Mouse (Mus musculus): Measurements from ENCODE around the gene Cckbr. TPM values are rescaled to one million over a fixed set of nuclear protein-coding genes. Genes with fewer than 3 reads are reported as not detected.

Cckbr gene
- total RNA-seq, 2 experiments from 2014 or later: 6.2 to 6.5 TPM

- DNase-seq (ENCODE audit: low spot score in 2 of 2): peak; percentile 31 to 61
- peak; percentile 98 for TF ChIP-seq CTCF (conservative IDR thresholded peaks at IDR 0.05)
- Histone ChIP-seq H3K27ac (no peak overlapping the region), H3K4me3 (no peak overlapping the region)
These were observed 89.6 kb downstream of the Cckbr start for GRCm38 (mm10) chr7:105515178-105515577.

GRCm38 (mm10) chr7:105516669-105517360 lies 91.3 kb downstream of the Cckbr start:
- no peak for DNase-seq (ENCODE audit: low spot score in 2 of 2)
- TF ChIP-seq CTCF (conservative IDR thresholded peaks at IDR 0.05): no peak
- H3K27ac ChIP-seq: no peak overlapping the region
- H3K4me3 ChIP-seq: no peak overlapping the region

GRCm38 (mm10) chr7:105519336-105519735 lies 93.8 kb downstream of the Cckbr start:
- TF ChIP-seq CTCF (conservative IDR thresholded peaks at IDR 0.05): no peak
- no peak overlapping the region for H3K27ac ChIP-seq
- DNase-seq (ENCODE audit: low spot score in 2 of 2): peak; percentile 29 to 51
- H3K4me3 ChIP-seq: no peak overlapping the region

- Histone ChIP-seq H3K4me3 (no peak overlapping the region), H3K27ac (no peak overlapping the region)
- DNase-seq (ENCODE audit: low spot score in 2 of 2): no peak
- no peak for TF ChIP-seq CTCF (conservative IDR thresholded peaks at IDR 0.05)
These were observed 94.2 kb downstream of the Cckbr start for GRCm38 (mm10) chr7:105519771-105520170.

- Histone ChIP-seq H3K4me3 (no peak overlapping the region), H3K27ac (no peak overlapping the region)
- no peak for DNase-seq (ENCODE audit: low spot score in 2 of 2)
- TF ChIP-seq CTCF (conservative IDR thresholded peaks at IDR 0.05): no peak
These were observed 94.7 kb downstream of the Cckbr start for GRCm38 (mm10) chr7:105520201-105520600.

Other genes with a start within 250 kb of the Cckbr start
- gene Olfr685, start 239.7 kb upstream of the Cckbr start, total RNA-seq (2021): not detected
- not detected for gene Olfr686, start 218.2 kb upstream of the Cckbr start, total RNA-seq (2021)
- gene Olfr688, start 137.6 kb upstream of the Cckbr start, total RNA-seq (2021): not detected
- not detected for gene Olfr689, start 114.6 kb upstream of the Cckbr start, total RNA-seq (2021)
- gene Olfr690, start 91.6 kb upstream of the Cckbr start, total RNA-seq (2021): 1 to 10 TPM in 1 of 2 experiments, under 1 TPM in 1; 0.44 to 1.0 TPM
- gene Olfr691, start 83.5 kb upstream of the Cckbr start, total RNA-seq (2021): under 1 TPM; 0.61 to 0.74 TPM
- not detected for gene Olfr692, start 57.5 kb upstream of the Cckbr start, total RNA-seq (2021)
- not detected for gene Gm5901, start 50.7 kb upstream of the Cckbr start, total RNA-seq (2021)
- gene Fam160a2, start 25.7 kb upstream of the Cckbr start, total RNA-seq (2021): 10 to 100 TPM; 59.7 to 66.1 TPM
- gene Cnga4, start 21.2 kb upstream of the Cckbr start, total RNA-seq (2021): under 1 TPM; 0.69 to 0.90 TPM
- gene Cavin3, start 56.6 kb downstream of the Cckbr start, total RNA-seq (2021): 10 to 100 TPM; 13.9 to 14.2 TPM
- gene Smpd1, start 128.6 kb downstream of the Cckbr start, total RNA-seq (2021): 10 to 100 TPM; 82.7 to 86.2 TPM
- gene Apbb1, start 155.9 kb downstream of the Cckbr start, total RNA-seq (2021): 100 to 1,000 TPM; 360 to 370 TPM
- under 1 TPM in 1 of 2 experiments, not detected in 1; 0.23 TPM for gene Hpx, start 174.4 kb downstream of the Cckbr start, total RNA-seq (2021)
- 100 to 1,000 TPM; 140 to 142 TPM for gene Trim3, start 207.8 kb downstream of the Cckbr start, total RNA-seq (2021)
- gene Timm10b, start 214.3 kb downstream of the Cckbr start, total RNA-seq (2021): 10 to 100 TPM; 67.4 to 73.7 TPM
- gene Arfip2, start 214.7 kb downstream of the Cckbr start, total RNA-seq (2021): 100 to 1,000 TPM in 1 of 2 experiments, 10 to 100 TPM in 1; 98.9 to 105 TPM
- 10 to 100 TPM in 1 of 2 experiments, 1 to 10 TPM in 1; 6.9 to 12.7 TPM for gene Gm45799, start 214.8 kb downstream of the Cckbr start, total RNA-seq (2021)
- 1 to 10 TPM; 6.9 to 8.5 TPM for gene Dnhd1, start 225.1 kb downstream of the Cckbr start, total RNA-seq (2021)

All from layer of hippocampus, adult 2 months (tissue).